8 mouse cellular contexts compared by ENCODE assay signal in the genomic region with DNA sequence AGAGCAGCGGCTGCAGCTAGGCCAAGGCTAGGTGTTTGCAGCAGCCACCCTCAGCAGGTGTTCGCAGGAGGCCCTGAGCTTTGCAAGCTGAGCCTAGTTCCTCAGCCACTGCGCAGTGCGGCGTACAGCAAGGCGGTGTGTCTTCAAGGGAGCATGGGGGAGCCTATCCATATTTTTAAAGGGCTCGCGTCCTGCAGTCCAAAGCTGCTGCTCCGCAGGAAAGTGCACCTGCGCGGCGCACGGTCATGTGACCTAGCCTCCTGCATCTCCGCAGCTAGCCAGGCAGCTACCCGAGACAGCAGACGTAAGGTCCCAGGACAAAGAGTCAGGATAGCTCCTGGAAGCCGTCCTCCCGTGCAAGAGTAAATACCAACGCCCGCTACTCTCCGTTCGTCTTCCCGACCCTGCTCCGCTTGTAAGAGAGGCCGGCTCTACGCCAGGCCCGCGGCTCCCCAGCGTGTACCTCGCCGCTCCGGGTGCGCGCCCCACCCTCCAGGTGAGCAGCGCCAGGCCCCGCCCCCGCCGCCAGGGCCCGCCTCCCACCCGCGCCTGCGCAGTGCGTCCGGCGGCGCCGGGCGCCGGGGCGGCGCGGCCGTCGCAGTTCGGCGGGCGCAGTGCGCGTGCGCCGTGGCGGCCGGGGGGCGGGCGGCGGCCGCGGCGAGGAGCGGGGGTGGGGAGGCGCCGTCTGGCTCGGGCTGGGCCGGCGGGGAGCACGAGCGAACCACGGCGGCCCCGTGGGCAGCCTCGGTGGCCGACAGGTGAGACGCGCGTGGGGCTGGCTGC. TPM values are rescaled to one million over a fixed set of nuclear protein-coding genes. Genes with fewer than 3 reads are reported as not detected.
DNase-seq lines count a peak whose midpoint lies in the region; ATAC-seq and TF ChIP-seq lines count a peak whose summit lies in the region.

Gene Spin1, plus strand, starts transcription at position 648 of the 783 bp plus-strand sequence.

- in situ Hi-C loops in Patski (cut with MboI; ENCODE audit: low pct_unique_long_range_greater_than_20kb), result loop anchor here (5.0 kb wide), 1 partner anchor 317 kb away; no protein-coding TSS in a partner anchor

- peaks cover 22% of the 10 kb centered on the region for H3K4me1 ChIP-seq in hindbrain, embryonic 14.5 days (replicated peaks; ENCODE audit: control insufficient read depth, insufficient read depth, low read length)

- DNase-seq in Patski (ENCODE audit: low read depth, low spot score), result peak; percentile 43
- DNase-seq in cerebellum, postnatal 14 days, result peak; percentile 92 to 95
- peak; percentile 82 to 83 for DNase-seq in frontal cortex, postnatal 36 days (ENCODE audit: low spot score in 2 of 2)
- peak; percentile 95 for DNase-seq in hindbrain, embryonic 14.5 days (ENCODE audit: low spot score)
- DNase-seq in layer of hippocampus, postnatal 36 days, result peak; percentile 85
- DNase-seq in lung, postnatal 25 days (ENCODE audit: low spot score), result peak; percentile 80
- peak; percentile 77 for DNase-seq in retina, adult 2 months (ENCODE audit: low read depth, low spot score)
- DNase-seq in thymus, postnatal 25 days, result peak; percentile 90

- no peaks in the 10 kb centered on the region for H3K27me3 ChIP-seq in Patski
- H3K27me3 ChIP-seq in hindbrain, embryonic 14.5 days (ENCODE audit: control insufficient read depth, insufficient read depth, low read length), result no peaks in the 10 kb centered on the region

- H3K4me2 ChIP-seq in hindbrain, embryonic 14.5 days (replicated peaks), result peak within 1 kb of the TSS; percentile 59

- peak within 1 kb of the TSS; percentile 97 for H3K9ac ChIP-seq in hindbrain, embryonic 14.5 days

- H3K36me3 ChIP-seq in hindbrain, embryonic 14.5 days (replicated peaks; ENCODE audit: control insufficient read depth, insufficient read depth), result no peaks in the 10 kb centered on the region

- H3K4me3 ChIP-seq in hindbrain, embryonic 14.5 days (replicated peaks; ENCODE audit: low read length), result peak within 1 kb of the TSS; percentile 88

- POLR2A ChIA-PET in Patski (lab: Charles Lee), result interaction anchor here (0.6 to 1.5 kb wide), 3 partner anchors 27 to 125 kb away, joined by 3 to 9 read pairs (median 7); no protein-coding TSS in a partner anchor

- peak; percentile 79 for ATAC-seq in Patski
- ATAC-seq in hindbrain, embryonic 14.5 days (ENCODE audit: low FRiP score), result peak; percentile 87

- CTCF ChIA-PET in Patski (lab: Charles Lee), result interaction anchor here (0.7 to 1.7 kb wide), 6 partner anchors 10 to 318 kb away, joined by 3 to 5 read pairs (median 3); no protein-coding TSS in a partner anchor

- H3K9me3 ChIP-seq in hindbrain, embryonic 14.5 days (ENCODE audit: control insufficient read depth, low read length), result no peaks in the 10 kb centered on the region

- H3K27ac ChIP-seq in hindbrain, embryonic 14.5 days, result peak within 1 kb of the TSS; percentile 96

- TF ChIP-seq CTCF in Patski (IDR thresholded peaks at IDR 0.05), result no peak

- WGBS in hindbrain, embryonic 14.5 days, result under 1% methylated on average over 45 of the region's 85 CpGs

RNA-seq across cellular contexts. Expression of gene Spin1, which starts in this region (rescaled TPM):
- polyA plus RNA-seq in Patski (2021), result 127 TPM
- polyA plus RNA-seq in hindbrain, embryonic 14.5 days (2014; fragmentation: Nextera tagmentation; extraction: Ambion mirVana), result 172 and 194 TPM in 2 replicates
- total RNA-seq in layer of hippocampus, postnatal 36 days (2021), result 100 to 1,000 TPM; 165 to 172 TPM

Comparison
In these comparisons a context has a peak if more than half of its experiments do, and no peak if none do; other contexts are left out.
1. Peak in every context shown above with its lines: DNase-seq, ATAC-seq, H3K4me3 ChIP-seq and H3K27ac ChIP-seq.
2. DNase-seq: peak in every context shown above with its lines; median percentile 95 in hindbrain, embryonic 14.5 days; 94 in cerebellum, postnatal 14 days; 90 in thymus, postnatal 25 days; 85 in layer of hippocampus, postnatal 36 days; 82 in frontal cortex, postnatal 36 days; 80 in lung, postnatal 25 days; 77 in retina, adult 2 months; 43 in Patski.